Mouse (Mus musculus): ENCODE data around the gene Trim28.
A peak's percentile ranks its signal among the peaks of the same experiment; 100 is the strongest.

Gene Trim28

GRCm38 (mm10) chr7:12998053-12998452 is 861 bp upstream of the Trim28 start, which contains the start of gene Slc27a5:
Gene Slc27a5, minus strand, starts transcription at chr7:12998192.
- DNase-seq (ENCODE audit: low spot score in 2 of 2) = no peak

GRCm38 (mm10) chr7:13001584-13001983 is 2.7 kb downstream of the Trim28 start:
- no peak for DNase-seq (ENCODE audit: low spot score in 2 of 2)

GRCm38 (mm10) chr7:13003380-13003779 is 4.5 kb downstream of the Trim28 start:
- DNase-seq (ENCODE audit: low spot score in 2 of 2) = no peak

DNA sequence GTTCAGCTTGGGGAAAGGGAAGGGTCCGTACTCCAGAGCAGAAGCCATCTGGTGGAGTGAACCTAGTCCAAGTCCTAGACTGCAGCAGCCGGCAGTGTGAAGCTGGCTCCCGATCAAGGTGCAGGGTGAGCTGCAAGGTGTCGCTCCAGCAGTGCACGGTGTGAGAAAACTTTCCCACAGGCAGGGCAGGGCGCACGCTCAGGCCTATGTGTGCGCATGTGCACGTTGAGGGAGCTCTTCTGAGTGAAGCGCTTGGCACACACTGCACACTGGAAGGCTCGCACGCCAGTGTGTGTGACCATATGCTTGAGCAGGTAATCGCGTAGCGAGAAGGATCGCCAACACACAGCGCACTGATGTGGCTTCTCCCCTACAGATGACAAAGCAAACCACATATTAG is 7.1 kb downstream of the Trim28 start:
- no peak for DNase-seq (ENCODE audit: low spot score in 2 of 2)

- DNase-seq (ENCODE audit: low spot score in 2 of 2) = no peak
Measured at GRCm38 (mm10) chr7:13006531-13006930, 7.6 kb downstream of the Trim28 start.

GRCm38 (mm10) chr7:13007341-13008092 is 8.6 kb downstream of the Trim28 start:
- DNase-seq (ENCODE audit: low spot score in 2 of 2) = no peak

- DNase-seq (ENCODE audit: low spot score in 2 of 2) = peak; percentile 90 to 93
Measured at GRCm38 (mm10) chr7:13009143-13010004, 10.5 kb downstream of the Trim28 start.

DNA sequence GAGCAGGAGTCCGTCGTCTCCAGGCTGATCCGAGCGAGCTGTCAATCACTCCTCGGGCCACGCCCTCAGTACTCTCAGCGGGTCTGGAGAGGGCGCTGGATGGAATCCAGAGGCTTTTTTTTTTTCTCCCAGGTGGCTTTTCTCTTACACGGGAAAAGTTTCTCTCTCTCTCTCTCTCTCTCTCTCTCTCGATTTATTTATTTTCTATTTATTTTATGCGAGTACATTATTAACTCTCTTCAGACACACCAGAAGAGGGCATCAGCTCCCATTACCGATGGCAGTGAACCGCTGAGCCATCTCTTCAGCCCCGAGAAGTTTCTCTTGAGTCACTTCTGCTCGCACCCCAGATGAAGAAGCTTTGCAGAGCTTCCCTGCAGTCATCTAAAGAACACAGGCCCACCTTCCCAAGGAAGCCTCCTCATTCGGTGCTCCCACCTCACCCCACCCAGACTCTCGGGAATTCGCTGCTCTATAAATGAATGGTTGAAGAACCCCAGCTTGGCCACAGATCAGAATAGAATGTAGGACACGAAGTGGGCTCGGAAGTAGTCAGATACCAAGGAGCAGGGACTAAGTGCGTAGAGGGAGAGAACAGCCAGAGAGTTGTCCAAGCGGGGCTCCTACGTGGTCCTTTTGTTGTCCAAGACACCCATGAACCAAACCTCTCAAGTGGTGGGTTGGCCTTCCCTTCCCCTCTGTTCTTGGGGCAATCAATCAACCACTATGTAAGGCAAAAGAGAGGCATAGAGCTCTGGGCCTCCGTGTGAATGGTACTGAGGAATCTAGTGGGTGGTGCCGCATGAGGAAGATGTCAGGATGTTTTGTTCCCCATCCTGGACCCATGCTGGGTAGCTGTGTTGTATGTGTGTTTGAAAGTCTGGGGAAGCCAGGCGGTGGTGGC is 11.3 kb downstream of the Trim28 start, which contains the start of gene Zbtb45:
TSS of gene Zbtb45 (minus strand) at position 30 of the 904 bp plus-strand sequence.
- no peak for DNase-seq (ENCODE audit: low spot score in 2 of 2)

DNA sequence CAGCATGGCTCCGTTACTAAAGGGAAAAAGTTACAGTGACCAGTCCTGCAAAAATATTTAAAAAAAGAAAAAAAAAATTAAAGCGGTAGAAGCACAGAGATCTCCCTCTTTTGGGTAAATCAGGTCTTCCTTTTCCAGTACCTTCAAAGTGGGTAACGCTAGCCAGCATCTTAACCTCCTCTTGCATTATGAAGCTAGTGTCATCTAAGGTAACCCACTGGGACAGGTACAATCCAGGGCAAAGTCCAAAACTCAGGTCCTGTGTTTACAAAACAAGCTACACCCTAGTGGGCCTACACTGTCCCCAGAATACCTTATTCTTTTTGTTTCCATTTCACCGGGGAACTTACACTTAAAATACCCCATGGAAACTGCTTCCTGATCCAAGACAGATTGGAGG is 14.8 kb downstream of the Trim28 start:
- no peak for DNase-seq (ENCODE audit: low spot score in 2 of 2)

- no peak for DNase-seq (ENCODE audit: low spot score in 2 of 2)
Measured at GRCm38 (mm10) chr7:13014275-13014839, 15.4 kb downstream of the Trim28 start.

DNA sequence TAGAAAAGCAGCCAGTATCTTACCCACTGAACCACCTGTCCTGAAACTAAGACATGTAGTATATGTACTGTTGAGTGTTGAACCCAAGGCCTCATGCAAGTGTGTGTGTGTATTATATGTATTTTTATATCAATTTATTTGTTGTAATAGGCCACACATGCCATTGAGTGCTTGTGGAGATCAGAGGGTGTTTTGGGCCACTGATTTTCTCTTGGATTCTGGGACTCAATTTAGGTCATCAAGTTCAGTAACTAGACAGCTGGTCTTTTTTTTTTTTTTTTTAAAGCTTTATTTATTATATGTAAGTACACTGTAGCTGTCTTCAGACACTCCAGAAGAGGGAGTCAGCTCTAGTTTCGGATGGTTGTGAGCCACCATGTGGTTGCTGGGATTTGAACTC is 16.3 kb downstream of the Trim28 start:
- DNase-seq (ENCODE audit: low spot score in 2 of 2) = no peak

- no peak for DNase-seq (ENCODE audit: low spot score in 2 of 2)
Measured at GRCm38 (mm10) chr7:13022773-13023535, 24.0 kb downstream of the Trim28 start.

DNA sequence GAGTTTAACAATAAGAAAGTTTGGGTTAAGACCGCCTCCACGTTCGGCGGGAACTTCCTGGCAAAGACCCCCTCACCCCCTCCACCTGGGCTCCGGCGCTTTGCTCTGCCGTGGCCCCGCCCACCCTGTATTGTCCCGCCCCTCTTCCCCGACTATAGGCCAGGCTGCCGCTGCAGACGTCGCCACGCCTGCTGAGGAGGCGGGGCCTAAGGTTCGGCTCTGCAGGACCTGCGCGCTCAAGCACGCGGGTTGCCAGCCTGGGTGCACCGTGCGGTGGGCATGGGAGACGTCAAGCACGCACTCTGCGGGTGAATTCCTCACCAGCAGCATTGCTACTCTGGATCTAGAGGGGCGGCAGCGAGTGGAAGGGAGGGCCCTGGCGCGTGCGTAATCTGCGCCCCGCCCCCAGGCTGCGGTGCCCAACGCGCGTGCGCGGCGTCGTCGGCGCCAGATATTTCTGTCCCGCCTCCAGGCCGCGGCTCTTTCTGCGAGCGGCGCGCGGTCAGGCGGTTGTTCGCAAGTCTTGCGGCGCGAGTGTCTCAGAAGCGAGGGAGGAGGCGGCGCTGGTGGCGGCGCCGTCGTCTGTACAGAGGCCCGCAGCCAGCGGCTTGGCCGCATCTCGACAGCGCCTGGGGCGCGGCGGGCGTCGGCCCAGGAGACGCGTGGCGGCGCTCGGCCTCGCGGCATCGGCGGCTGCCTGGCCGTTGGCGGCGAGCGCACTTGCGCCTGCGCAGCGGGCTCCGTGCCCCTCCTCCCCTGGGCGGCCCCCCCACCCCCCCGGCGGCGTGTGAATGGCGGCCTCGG is 25.2 kb downstream of the Trim28 start:
- peak; percentile 95 for DNase-seq (ENCODE audit: low spot score in 2 of 2)

- peak; percentile 74 to 79 for DNase-seq (ENCODE audit: low spot score in 2 of 2)
Measured at GRCm38 (mm10) chr7:13024805-13025204, 25.9 kb downstream of the Trim28 start.

DNA sequence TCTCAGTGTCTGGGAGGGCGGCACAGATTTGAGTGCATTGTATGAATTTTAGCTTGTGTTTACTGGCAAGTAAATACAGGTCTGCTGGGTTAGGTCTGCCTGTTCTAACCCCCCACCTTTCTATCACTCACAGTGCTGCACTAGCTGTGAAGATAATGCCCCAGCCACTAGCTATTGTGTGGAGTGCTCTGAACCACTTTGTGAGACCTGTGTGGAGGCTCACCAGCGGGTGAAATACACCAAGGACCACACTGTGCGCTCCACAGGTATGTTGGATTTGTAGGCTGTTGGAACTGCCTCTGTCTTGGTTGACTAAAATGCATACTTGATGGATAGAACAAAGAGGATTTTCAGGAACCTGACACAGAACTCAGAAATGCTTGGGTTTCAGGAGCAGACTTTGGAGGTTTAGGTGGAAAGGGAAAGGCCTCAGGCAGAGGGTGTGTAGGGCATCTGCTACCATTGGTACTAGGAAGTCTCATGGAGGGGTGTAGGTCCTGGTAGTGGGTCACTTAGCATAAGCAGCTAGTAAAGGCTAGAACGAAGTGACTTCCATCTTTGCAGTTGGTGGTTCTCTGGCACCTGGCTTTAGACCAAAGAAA is 26.7 kb downstream of the Trim28 start:
- no peak for DNase-seq (ENCODE audit: low spot score in 2 of 2)

GRCm38 (mm10) chr7:13028986-13029385 is 30.1 kb downstream of the Trim28 start:
- no peak for DNase-seq (ENCODE audit: low spot score in 2 of 2)

DNA sequence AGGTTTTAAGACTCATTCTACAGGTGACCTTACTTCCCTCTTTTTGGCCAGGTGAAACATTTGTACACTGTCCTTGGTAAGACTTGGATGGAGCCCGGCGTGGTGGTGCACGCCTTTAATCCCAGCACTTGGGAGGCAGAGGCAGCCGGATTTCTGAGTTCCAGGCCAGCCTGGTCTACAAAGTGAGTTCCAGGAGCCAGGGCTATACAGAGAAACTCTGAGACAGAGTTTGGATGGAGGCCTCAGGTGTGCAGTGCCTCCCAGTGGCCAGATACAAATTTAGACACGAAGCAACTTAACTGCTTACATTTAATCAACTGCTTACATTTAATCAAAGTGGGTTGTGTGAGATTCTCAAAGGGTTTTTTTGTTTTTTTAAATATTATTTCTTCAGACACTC is 32.2 kb downstream of the Trim28 start:
- DNase-seq (ENCODE audit: low spot score in 2 of 2) = no peak

DNA sequence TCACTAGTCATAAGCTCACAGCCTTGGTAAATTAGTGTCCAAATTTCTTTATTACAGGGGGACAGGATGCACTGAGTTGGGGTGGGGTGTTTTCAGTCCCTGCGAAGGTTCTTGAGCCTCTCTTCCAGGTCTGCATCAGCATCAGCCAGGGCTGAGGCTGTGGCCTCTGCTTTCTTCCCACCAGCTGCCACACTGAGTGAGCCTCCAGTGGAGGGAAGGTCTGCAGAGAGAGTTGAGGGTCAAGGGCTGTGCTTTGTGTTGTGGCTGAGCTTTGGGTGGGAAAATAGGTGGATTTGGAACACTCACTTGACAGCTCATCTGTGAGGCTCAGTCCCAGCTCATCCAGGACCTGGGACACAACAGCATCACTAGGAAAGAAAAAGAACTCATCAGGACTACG is 33.1 kb downstream of the Trim28 start:
- DNase-seq (ENCODE audit: low spot score in 2 of 2) = no peak

DNA sequence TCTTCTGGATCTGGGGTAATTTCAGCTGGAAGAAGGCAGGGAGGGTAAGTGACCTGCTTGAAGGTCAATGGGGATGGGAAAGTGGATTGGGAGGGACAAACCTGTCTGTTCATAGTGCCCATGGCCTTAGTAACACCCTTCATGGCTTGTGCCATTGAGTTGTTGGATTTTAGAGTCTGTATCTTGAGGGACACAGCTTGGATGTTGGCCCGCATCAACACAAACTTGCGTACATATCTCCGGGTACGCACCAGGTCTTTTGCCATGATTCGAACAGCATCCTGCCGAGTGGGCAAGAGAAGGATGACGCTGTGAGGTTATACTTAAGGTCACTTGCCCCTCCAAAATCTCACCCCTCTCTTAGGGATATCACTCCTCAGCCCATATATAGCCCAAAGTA is 33.6 kb downstream of the Trim28 start:
- DNase-seq (ENCODE audit: low spot score in 2 of 2) = no peak
